Mouse (Mus musculus): ENCODE measurements around the gene Eif4b.

The Eif4b gene

GRCm38 (mm10) chr15:102102548-102103121 lies 29.1 kb downstream of the Eif4b start:
- no peak for DNase-seq (ENCODE audit: low read depth)

- no peak for DNase-seq (ENCODE audit: low read depth)
Observed at GRCm38 (mm10) chr15:102103371-102103946, 29.9 kb downstream of the Eif4b start.

- DNase-seq (ENCODE audit: low read depth): no peak
Observed at GRCm38 (mm10) chr15:102103947-102104555, 30.5 kb downstream of the Eif4b start.

GRCm38 (mm10) chr15:102105360-102105759 lies 31.8 kb downstream of the Eif4b start:
- no peak for DNase-seq (ENCODE audit: low read depth)

- DNase-seq (ENCODE audit: low read depth): no peak
Observed at GRCm38 (mm10) chr15:102105764-102106730, 32.5 kb downstream of the Eif4b start.

- no peak for DNase-seq (ENCODE audit: low read depth)
Observed at GRCm38 (mm10) chr15:102106754-102107456, 33.3 kb downstream of the Eif4b start.

GRCm38 (mm10) chr15:102107689-102108573 lies 34.4 kb downstream of the Eif4b start:
- DNase-seq (ENCODE audit: low read depth): peak; percentile 73

- DNase-seq (ENCODE audit: low read depth): peak; percentile 80
Observed at GRCm38 (mm10) chr15:102108651-102109525, 35.3 kb downstream of the Eif4b start.

- DNase-seq (ENCODE audit: low read depth): no peak
Observed at GRCm38 (mm10) chr15:102110271-102110670, 36.7 kb downstream of the Eif4b start.

- no peak for DNase-seq (ENCODE audit: low read depth)
Observed at GRCm38 (mm10) chr15:102110701-102111494, 37.3 kb downstream of the Eif4b start.

GRCm38 (mm10) chr15:102111495-102111829 lies 37.9 kb downstream of the Eif4b start:
- DNase-seq (ENCODE audit: low read depth): no peak

- no peak for DNase-seq (ENCODE audit: low read depth)
Observed at GRCm38 (mm10) chr15:102112181-102112580, 38.6 kb downstream of the Eif4b start.

GRCm38 (mm10) chr15:102112827-102113226 lies 39.3 kb downstream of the Eif4b start:
- DNase-seq (ENCODE audit: low read depth): no peak

GRCm38 (mm10) chr15:102113674-102114073 lies 40.1 kb downstream of the Eif4b start:
- no peak for DNase-seq (ENCODE audit: low read depth)

- DNase-seq (ENCODE audit: low read depth): no peak
Observed at GRCm38 (mm10) chr15:102114651-102115260, 41.2 kb downstream of the Eif4b start.

- DNase-seq (ENCODE audit: low read depth): no peak
Observed at GRCm38 (mm10) chr15:102115731-102116231, 42.2 kb downstream of the Eif4b start.

- no peak for DNase-seq (ENCODE audit: low read depth)
Observed at GRCm38 (mm10) chr15:102116753-102117415, 43.3 kb downstream of the Eif4b start.
